Comparison of ENCODE assay signal across 21 mouse cellular contexts in the genomic region with DNA sequence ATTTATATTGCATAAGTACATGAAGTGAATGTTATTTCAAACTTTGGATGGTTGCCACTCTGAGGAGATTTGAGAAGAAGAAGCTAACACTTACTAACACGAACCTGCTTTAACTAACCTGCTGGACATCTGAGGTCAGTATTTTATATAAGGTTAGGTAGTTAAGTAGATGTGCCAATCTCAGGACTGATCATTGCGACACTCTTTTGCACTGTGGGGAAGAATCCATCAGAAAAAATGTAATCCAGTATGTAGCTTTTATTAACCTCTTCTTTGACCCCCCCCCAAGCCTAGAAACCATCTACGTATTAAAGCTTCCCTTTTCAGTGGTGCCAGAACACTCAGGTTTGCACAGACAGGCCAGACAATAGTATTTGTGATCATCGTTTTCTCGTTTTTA. TPM values are rescaled to one million over a fixed set of nuclear protein-coding genes. Genes with fewer than 3 reads are reported as not detected.
DNase-seq lines count a peak whose midpoint lies in the region; ATAC-seq lines count a peak whose summit lies in the region.
"Had no signal": no experiment of that assay in that cellular context is flagged by ENCODE, and none has a peak within 500 bp of the region (broad histone marks: within the 10 kb centered on the region; RNA-seq: fewer than 3 reads in every experiment).

No protein-coding gene starts in this region.

- H3K4me3 ChIP-seq in midbrain, embryonic 11.5 days (ENCODE audit: low read depth, low read length): no peak overlapping the region
- no peak overlapping the region for H3K4me3 ChIP-seq in midbrain, embryonic 13.5 days (replicated peaks)
- H3K4me3 ChIP-seq: embryonic facial prominence, embryonic 13.5 days; embryonic facial prominence, embryonic 15.5 days; erythroblast, embryonic 14.5 days; forebrain, embryonic 10.5 days; forebrain, embryonic 12.5 days had no signal

- no peak overlapping the region for H3K9ac ChIP-seq in midbrain, embryonic 11.5 days (ENCODE audit: low read length)
- no peak overlapping the region for H3K9ac ChIP-seq in midbrain, embryonic 13.5 days (replicated peaks)
- H3K9ac ChIP-seq: embryonic facial prominence, embryonic 13.5 days; embryonic facial prominence, embryonic 15.5 days; forebrain, embryonic 12.5 days had no signal

- WGBS in midbrain, embryonic 11.5 days: 88% methylated on average over 5 of the region's 5 CpGs
- 87% methylated on average over 5 of the region's 5 CpGs for WGBS in midbrain, embryonic 13.5 days

- no peak overlapping the region for H3K27ac ChIP-seq in midbrain, embryonic 11.5 days (ENCODE audit: low read depth, low read length)
- no peak overlapping the region for H3K27ac ChIP-seq in midbrain, embryonic 13.5 days
- H3K27ac ChIP-seq: embryonic facial prominence, embryonic 13.5 days; embryonic facial prominence, embryonic 15.5 days; forebrain, embryonic 10.5 days; forebrain, embryonic 12.5 days had no signal

- H3K27me3 ChIP-seq in midbrain, embryonic 11.5 days (ENCODE audit: control insufficient read depth, insufficient read depth, low read length): no peaks in the 10 kb centered on the region
- H3K27me3 ChIP-seq in midbrain, embryonic 13.5 days: no peaks in the 10 kb centered on the region
- H3K27me3 ChIP-seq: embryonic facial prominence, embryonic 13.5 days; embryonic facial prominence, embryonic 15.5 days; forebrain, embryonic 12.5 days had no signal

- no peaks in the 10 kb centered on the region for H3K36me3 ChIP-seq in midbrain, embryonic 11.5 days (ENCODE audit: control insufficient read depth, insufficient read depth, low read length)
- no peaks in the 10 kb centered on the region for H3K36me3 ChIP-seq in midbrain, embryonic 13.5 days
- H3K36me3 ChIP-seq: embryonic facial prominence, embryonic 13.5 days; embryonic facial prominence, embryonic 15.5 days; forebrain, embryonic 10.5 days; forebrain, embryonic 12.5 days had no signal

- ATAC-seq in midbrain, embryonic 11.5 days (ENCODE audit: low FRiP score): no peak
- ATAC-seq in midbrain, embryonic 13.5 days: no peak
- ATAC-seq in granulocyte monocyte progenitor cell, adult 5-6 weeks (replicated peaks; ENCODE audit: poor library complexity, severe bottlenecking): peak; percentile 66
- ATAC-seq: forebrain, embryonic 14.5 days; forebrain, embryonic 16.5 days had no signal

- DNase-seq in midbrain, embryonic 11.5 days (ENCODE audit: low spot score, missing footprints): peak; percentile 51
- DNase-seq in adrenal gland, postnatal 4 days (ENCODE audit: low spot score in 2 of 2): no peak
- no peak for DNase-seq in cerebellum, adult 11 months
- DNase-seq: adrenal gland, adult 2 months; adrenal gland, postnatal 14 days; adrenal gland, postnatal 36 days; cerebellum, adult 18-20 months; cerebellum, adult 8-10 months; cerebellum, adult 9-11 months; cerebellum, postnatal 14 days; cerebellum, postnatal 36 days; embryo, embryonic 11 days had no signal

- no peaks in the 10 kb centered on the region for H3K4me1 ChIP-seq in midbrain, embryonic 11.5 days (ENCODE audit: control insufficient read depth, insufficient read depth, low read length)
- H3K4me1 ChIP-seq in midbrain, embryonic 13.5 days (replicated peaks): no peaks in the 10 kb centered on the region
- H3K4me1 ChIP-seq: embryonic facial prominence, embryonic 13.5 days; embryonic facial prominence, embryonic 15.5 days; forebrain, embryonic 10.5 days; forebrain, embryonic 12.5 days had no signal

- no peak overlapping the region for H3K4me2 ChIP-seq in midbrain, embryonic 11.5 days
- no peak overlapping the region for H3K4me2 ChIP-seq in midbrain, embryonic 13.5 days (replicated peaks)
- H3K4me2 ChIP-seq: embryonic facial prominence, embryonic 13.5 days; embryonic facial prominence, embryonic 15.5 days; forebrain, embryonic 12.5 days had no signal

- H3K9me3 ChIP-seq in midbrain, embryonic 11.5 days (ENCODE audit: control insufficient read depth, low read length): no peaks in the 10 kb centered on the region
- H3K9me3 ChIP-seq in midbrain, embryonic 13.5 days: no peaks in the 10 kb centered on the region
- H3K9me3 ChIP-seq: embryonic facial prominence, embryonic 13.5 days; embryonic facial prominence, embryonic 15.5 days; forebrain, embryonic 10.5 days; forebrain, embryonic 12.5 days had no signal

RNA-seq across cellular contexts. Expression of a gene that starts 8.0 kb away (rescaled TPM):
- 36.8 and 40.3 TPM in 2 replicates for polyA plus RNA-seq in midbrain, embryonic 11.5 days (2014; fragmentation: Nextera tagmentation; extraction: Ambion mirVana)
- polyA plus RNA-seq in midbrain, embryonic 13.5 days (2015; fragmentation: Nextera tagmentation; extraction: Ambion mirVana): 40.7 and 46.3 TPM in 2 replicates
- total RNA-seq in granulocyte monocyte progenitor cell, adult 5-6 weeks (2014; fragmentation: Nextera tagmentation): 28.1 and 41.6 TPM in 2 replicates
- 36.3 and 40.0 TPM in 2 replicates for total RNA-seq in granulocyte monocyte progenitor cell, adult 5-6 weeks (2017)
- 10 to 100 TPM; 30.5 to 33.1 TPM for total RNA-seq in adrenal gland, postnatal 4 days (2021)
